Mouse (Mus musculus): ENCODE results near the gene Syn2.

Syn2 gene

GRCm38 (mm10) chr6:115291068-115291467 is 156.4 kb downstream of the Syn2 start:
- DNase-seq (ENCODE audit: low read depth, low spot score): no peak

GRCm38 (mm10) chr6:115291823-115292222 is 157.1 kb downstream of the Syn2 start:
- DNase-seq (ENCODE audit: low read depth, low spot score): no peak

- DNase-seq (ENCODE audit: low read depth, low spot score): no peak
Observed at GRCm38 (mm10) chr6:115292621-115293020, 157.9 kb downstream of the Syn2 start.

GRCm38 (mm10) chr6:115293877-115294276 is 159.2 kb downstream of the Syn2 start:
- DNase-seq (ENCODE audit: low read depth, low spot score): no peak

- no peak for DNase-seq (ENCODE audit: low read depth, low spot score)
Observed at GRCm38 (mm10) chr6:115307134-115307533, 172.4 kb downstream of the Syn2 start.

- DNase-seq (ENCODE audit: low read depth, low spot score): no peak
Observed at GRCm38 (mm10) chr6:115312780-115313179, 178.1 kb downstream of the Syn2 start.

- DNase-seq (ENCODE audit: low read depth, low spot score): no peak
Observed at GRCm38 (mm10) chr6:115313235-115313738, 178.6 kb downstream of the Syn2 start.

- DNase-seq (ENCODE audit: low read depth, low spot score): no peak
Observed at GRCm38 (mm10) chr6:115313910-115314309, 179.2 kb downstream of the Syn2 start.

- DNase-seq (ENCODE audit: low read depth, low spot score): no peak
Observed at GRCm38 (mm10) chr6:115315770-115316169, 181.1 kb downstream of the Syn2 start.

- DNase-seq (ENCODE audit: low read depth, low spot score): no peak
Observed at GRCm38 (mm10) chr6:115316811-115317221, 182.1 kb downstream of the Syn2 start.

- no peak for DNase-seq (ENCODE audit: low read depth, low spot score)
Observed at GRCm38 (mm10) chr6:115318811-115319210, 184.1 kb downstream of the Syn2 start.

- no peak for DNase-seq (ENCODE audit: low read depth, low spot score)
Observed at GRCm38 (mm10) chr6:115319686-115320085, 185.0 kb downstream of the Syn2 start.

GRCm38 (mm10) chr6:115320927-115321714 is 186.4 kb downstream of the Syn2 start:
- no peak for DNase-seq (ENCODE audit: low read depth, low spot score)

- DNase-seq (ENCODE audit: low read depth, low spot score): no peak
Observed at GRCm38 (mm10) chr6:115321883-115322351, 187.2 kb downstream of the Syn2 start.

- DNase-seq (ENCODE audit: low read depth, low spot score): no peak
Observed at GRCm38 (mm10) chr6:115322956-115323355, 188.3 kb downstream of the Syn2 start.

GRCm38 (mm10) chr6:115330964-115331363 is 196.3 kb downstream of the Syn2 start:
- DNase-seq (ENCODE audit: low read depth, low spot score): no peak

All from CD4-positive, CD25-positive, alpha-beta regulatory T cell, adult 2 months (primary cell).